Mouse (Mus musculus) megakaryocyte, embryonic 14.5 days (primary cell): ENCODE results near the gene Mei4.

ENCODE experiments used
- FLI1 ChIP-seq: IDR thresholded peaks from 2 replicates; pipeline ENCODE4 v1.6.1; 2012; ENCODE audit warnings: low read length, inconsistent platforms, mixed read lengths
- GATA1 ChIP-seq: IDR thresholded peaks from 3 replicates; pipeline ENCODE4 v1.6.1; 2012; ENCODE audit warnings: mixed read lengths, low read length, inconsistent platforms, borderline replicate concordance

- TF ChIP-seq GATA1 (no peak), FLI1 (no peak)
Measured at GRCm38 (mm10) chr9:81819715-81820373, 43.6 kb upstream of the Mei4 start.
